ENCODE assay signal across 9 mouse cellular contexts in genomic region chr2:59407512-59407988, GRCm38 (mm10).
DNase-seq lines count a peak whose midpoint lies in the region; ATAC-seq lines count a peak whose summit lies in the region.
"Had no signal": no experiment of that assay in that cellular context is flagged by ENCODE, and none has a peak within 500 bp of the region (broad histone marks: within the 10 kb centered on the region; RNA-seq: fewer than 3 reads in every experiment).

No protein-coding gene starts in this region.

- whole genome bisulfite sequencing in midbrain, embryonic 10.5 days, result 71% methylated on average over 13 of the region's 13 CpGs

- peak; percentile 34 for ATAC-seq in cerebellum, adult (ENCODE audit: insufficient number of reproducible peaks, low FRiP score, low TSS enrichment)
- no peak for ATAC-seq in granulocyte monocyte progenitor cell, adult 5-6 weeks (replicated peaks; ENCODE audit: poor library complexity, severe bottlenecking)

- H3K4me1 ChIP-seq in midbrain, embryonic 10.5 days, result peaks cover 14% of the 10 kb centered on the region

- peak; percentile 69 to 77 for DNase-seq in cerebellum, postnatal 10 days
- DNase-seq in heart, adult 8-10 months (ENCODE audit: low spot score), result peak; percentile 57
- peak; percentile 53 to 74 for DNase-seq in layer of hippocampus, adult 18-20 months (ENCODE audit: low spot score in 2 of 2)
- DNase-seq in midbrain, embryonic 10.5 days (ENCODE audit: low spot score), result no peak
- no peak for DNase-seq in spleen, postnatal 10 days (ENCODE audit: low spot score in 2 of 2)

- H3K27ac ChIP-seq in midbrain, embryonic 10.5 days (replicated peaks), result peak overlapping the region; percentile 67
- H3K27ac ChIP-seq: kidney, postnatal 0 days had no signal

- H3K9me3 ChIP-seq in midbrain, embryonic 10.5 days (replicated peaks), result peaks cover 6% of the 10 kb centered on the region; the same call in 1 of the 2 replicates

- H3K27me3 ChIP-seq in midbrain, embryonic 10.5 days (ENCODE audit: low read depth, poor library complexity, severe bottlenecking), result no peaks in the 10 kb centered on the region

- no peak overlapping the region for H3K4me3 ChIP-seq in midbrain, embryonic 10.5 days
- H3K4me3 ChIP-seq: myocyte had no signal

- no peaks in the 10 kb centered on the region for H3K36me3 ChIP-seq in midbrain, embryonic 10.5 days

Comparison
In these comparisons a context has a peak if more than half of its experiments do, and no peak if none do; other contexts are left out.
1. DNase-seq: peak in cerebellum, postnatal 10 days (2 of 2), heart, adult 8-10 months (single experiment) and layer of hippocampus, adult 18-20 months (2 of 2); none in midbrain, embryonic 10.5 days (single experiment) and spleen, postnatal 10 days (0 of 2).